Mouse (Mus musculus) cerebellum, adult 8-10 months (tissue): ENCODE measurements at regions not wholly inside any gene's neighbourhood (a gene's known extent, or its start where the extent isn't known, plus 50 kb on each side); places are given as distances from the start of the nearest gene placed in this dataset.
"Not testable (repeated sequence)": the region's sequence is repeated elsewhere in the genome, so short reads cannot be mapped to it uniquely, and the experiment has no call there.

Experiments used
- DNase-seq: peaks from one replicate; pipeline ENCODE4 v3.0.0; 2022

DNA sequence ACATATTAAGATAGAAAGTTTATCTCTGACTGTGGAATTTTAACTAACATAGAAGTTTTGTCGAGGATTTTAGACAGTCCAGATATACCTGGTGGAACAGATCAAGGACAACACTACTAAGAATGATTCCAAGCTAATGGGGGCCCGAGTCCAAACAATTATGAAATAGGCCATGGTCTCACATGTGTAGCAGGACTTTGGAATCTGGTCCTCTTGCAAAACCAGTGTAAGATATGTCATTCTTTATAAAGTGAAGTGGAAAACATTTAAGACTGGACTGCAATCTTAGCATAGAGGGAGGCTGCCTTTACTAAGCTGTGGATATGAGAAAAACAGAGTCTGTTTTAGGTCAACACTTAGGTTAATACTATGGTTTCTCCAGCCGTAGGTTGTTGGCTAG, 311.2 kb downstream of the Ets1 start:
- no peak for DNase-seq

DNA sequence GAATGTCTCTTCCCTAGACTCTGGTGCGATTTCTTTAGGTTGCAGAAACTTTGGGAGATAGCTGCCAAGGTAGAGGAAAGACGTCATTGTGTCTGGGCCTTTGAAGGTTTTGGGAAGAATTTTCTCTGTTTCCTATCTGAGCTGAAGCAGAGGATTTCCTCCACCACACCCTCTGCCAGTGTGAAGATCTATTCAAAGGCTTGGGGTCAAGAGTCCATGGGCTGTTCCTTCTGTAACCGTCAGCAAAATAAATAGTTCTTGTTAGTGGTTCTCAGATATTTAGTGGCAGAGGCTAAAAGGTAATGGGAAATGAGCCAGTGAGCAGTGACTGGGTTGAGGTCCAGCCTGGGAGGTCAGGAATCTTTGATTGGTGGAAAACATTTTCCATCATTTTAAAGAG, 313.0 kb downstream of the Ets1 start:
- no peak for DNase-seq

DNA sequence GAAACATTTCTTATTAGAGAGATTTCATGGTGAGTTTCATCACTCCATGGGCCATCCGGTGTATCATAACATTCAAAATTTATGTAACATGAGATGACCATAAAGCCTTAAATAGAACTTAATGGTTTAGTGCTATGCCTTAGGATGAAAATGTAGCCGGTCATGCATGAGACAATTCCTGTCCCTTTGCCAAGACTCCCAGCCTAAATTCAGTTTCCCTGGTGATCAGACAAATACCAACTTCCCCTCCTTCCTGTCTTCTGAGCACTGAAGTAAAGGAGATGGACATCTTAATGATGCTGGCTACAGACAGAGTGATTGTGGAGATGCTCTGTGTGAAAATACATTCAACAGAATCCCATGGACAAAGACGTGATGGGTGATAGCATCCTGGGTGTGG, 322.7 kb downstream of the Ets1 start:
- no peak for DNase-seq

DNA sequence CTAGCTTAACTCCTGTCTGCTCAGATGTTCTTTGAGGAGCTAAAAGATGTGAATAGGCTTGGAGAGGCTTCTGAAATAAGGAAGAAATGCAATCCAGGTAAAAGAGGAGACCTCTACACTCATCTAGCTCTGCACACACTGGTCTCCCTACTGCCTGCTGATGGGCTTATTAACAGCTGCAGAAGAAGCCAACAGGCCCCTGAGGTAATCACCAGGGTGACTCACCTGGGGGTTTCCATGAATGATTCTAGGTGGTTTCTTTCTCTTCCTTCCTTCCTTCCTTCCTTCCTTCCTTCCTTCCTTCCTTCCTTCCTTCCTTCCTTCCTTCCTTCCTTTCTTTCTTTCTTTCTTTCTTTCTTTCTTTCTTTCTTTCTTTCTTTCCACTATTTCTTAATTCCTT, 323.4 kb downstream of the Ets1 start:
- DNase-seq, result not testable (repeated sequence)

DNA sequence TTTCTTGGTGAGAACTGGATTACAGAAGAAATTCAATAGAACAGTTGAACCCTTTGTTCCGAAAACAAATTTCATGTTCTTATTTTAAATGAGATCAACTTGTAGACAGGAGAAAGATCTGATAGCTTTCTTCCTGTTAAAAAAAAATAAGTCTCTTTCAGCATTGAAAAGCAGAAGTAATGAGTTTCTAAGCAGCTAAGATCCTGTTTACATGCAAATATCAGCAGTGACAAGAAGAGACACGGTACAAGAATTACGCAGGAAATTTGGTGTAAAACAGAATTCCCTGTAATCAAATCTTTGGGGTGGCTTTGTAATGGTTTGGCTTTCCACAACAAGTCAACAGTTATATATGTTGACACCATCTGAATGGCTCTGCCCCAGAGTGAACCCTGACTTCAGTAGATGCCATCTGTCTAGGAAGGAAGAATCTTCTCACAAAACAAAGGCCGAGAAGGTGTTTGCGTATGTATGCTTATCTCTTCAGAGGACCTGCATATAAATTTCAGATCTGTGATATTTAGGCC, 326.7 kb downstream of the Ets1 start:
- DNase-seq, result no peak

DNA sequence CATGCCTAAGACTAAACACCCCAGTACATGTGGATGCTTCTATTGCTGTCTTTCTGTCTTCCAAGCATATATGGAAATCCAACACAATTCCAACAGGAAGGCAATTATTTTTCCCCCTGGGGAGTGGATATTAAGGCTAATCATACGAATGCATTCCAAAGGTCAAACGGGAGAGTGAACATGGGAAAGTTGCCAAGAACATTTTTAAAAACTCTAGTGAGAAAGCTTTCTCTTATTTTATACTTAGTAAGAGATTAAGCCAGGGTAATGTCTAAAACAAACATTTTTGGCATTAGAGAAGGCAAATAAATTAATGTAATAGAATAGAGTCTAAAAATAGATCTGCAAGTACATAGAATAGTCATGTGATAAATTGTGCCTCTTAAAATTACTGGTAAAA, 332.4 kb downstream of the Ets1 start:
- no peak for DNase-seq

DNA sequence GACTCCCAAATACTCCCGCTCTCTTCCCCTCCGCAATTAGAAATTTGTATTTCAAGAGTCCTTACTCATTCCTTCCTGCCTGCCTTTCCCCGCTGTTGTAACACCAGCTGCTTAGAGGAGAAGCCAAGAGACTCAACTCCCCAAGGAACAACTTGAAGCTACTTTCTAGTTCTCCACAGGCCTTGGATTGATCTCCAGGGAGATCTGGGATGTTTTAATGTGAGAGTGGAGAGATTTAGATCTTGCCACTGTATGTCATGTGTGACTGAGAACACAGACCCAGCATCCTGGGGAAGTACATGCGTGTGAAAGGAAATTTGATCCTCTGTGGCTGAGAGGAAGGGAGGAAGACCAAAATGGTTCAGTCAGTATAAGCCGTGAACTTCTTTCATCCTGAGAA, 335.4 kb downstream of the Ets1 start:
- no peak for DNase-seq

DNA sequence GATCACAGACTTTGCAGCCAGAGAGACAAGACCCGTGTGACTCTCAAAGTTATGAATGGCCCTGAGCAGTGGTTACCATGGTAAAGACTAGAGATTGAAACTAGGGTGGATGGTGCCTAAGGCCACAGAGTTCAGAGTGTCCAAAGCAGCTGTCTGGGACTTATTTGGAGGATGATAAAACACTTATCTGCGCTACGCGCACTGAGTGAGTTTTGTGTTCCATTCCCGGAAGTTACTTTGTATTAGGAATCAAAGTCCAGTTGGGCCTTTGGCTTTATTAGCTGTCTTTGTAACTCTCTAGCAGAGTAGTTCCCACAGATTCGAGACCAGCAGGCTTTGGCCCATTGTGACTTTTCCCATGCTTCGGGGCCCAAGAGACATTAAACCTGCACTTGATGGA, 335.9 kb downstream of the Ets1 start:
- no peak for DNase-seq

DNA sequence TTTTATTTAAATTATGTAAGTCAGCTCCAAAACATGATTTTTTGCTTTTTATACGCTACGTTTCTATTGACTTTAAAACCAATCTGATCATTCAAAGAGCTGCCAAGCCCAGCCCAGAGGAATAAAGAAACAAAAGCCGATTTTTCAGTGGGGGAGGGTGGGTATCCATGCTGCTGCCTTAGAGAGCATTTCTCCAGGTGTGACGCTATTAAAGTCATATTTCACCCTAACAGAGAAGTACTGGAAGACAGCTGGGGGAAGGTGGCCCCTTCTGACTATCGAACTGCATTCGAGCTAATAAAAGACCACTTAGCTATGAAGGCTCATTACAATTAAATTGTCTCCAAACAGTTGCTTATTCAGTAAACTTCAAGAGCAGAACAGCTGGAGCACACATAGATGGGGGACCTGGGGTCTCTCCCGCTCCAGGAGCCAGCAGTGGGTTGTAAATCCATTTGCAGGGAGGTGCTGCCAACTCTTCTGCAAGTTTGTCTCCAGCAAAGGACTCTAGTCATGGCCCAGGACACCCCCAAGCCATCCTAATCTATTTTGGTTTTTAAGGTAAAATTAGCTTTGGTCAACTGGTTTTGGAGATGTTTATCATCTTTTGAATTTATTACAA, 336.5 kb downstream of the Ets1 start:
- no peak for DNase-seq

DNA sequence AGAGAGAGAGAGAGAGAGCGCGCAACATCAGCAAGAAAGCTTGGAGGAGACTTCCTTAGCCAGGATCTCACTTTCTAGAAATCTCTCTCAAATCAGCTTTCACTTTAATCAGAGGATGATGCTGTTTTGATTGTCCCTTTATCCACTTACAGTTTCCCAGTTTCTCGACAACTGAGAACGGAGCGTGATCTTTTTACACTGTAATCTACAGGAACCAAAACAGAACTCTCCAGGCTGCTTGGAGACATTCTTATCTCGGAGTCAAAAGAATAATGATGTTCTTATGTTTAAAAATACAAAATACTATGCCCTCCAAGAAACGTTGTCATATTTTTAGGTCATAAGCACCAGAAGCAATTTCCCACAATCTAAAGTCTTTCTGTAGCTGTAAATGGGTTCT, 341.7 kb downstream of the Ets1 start:
- DNase-seq, result no peak

DNA sequence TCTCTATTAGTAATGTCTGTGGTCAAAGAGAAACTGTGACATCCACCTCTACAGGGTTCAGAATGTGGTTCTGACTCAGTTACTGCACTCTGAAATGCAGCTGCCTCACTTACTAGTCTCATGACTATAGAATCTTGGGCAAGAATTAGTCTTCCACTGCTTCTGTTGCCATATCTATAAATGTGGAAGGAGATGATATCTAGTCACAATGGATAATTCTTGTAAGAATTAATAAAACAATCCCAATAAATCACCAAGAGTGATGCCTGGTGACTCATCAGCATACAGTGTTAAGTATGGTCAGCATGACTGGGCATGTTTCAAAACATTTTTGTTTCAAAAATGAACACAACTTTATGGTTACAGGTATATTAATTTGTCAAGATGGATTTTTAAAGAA, 344.8 kb downstream of the Ets1 start:
- DNase-seq, result no peak

DNA sequence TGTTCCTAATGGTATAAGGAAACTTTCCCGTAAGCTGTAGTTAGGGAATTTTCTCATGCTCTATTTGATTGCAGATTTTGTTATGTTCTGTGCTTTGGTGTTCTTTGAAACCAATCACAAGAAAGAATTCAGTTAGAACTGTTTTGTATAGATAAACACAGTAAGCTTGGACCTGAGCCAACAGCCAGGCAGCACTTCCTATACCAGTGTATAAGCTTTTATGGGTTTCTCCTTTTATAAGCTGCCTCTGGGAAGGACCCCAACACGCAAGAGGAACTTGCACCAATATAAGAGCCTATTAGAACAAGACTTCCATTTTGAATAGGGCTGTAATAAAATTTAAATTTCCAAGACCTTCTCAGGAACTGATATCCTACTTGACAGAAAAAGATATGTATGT, 347.2 kb downstream of the Ets1 start:
- DNase-seq, result no peak

DNA sequence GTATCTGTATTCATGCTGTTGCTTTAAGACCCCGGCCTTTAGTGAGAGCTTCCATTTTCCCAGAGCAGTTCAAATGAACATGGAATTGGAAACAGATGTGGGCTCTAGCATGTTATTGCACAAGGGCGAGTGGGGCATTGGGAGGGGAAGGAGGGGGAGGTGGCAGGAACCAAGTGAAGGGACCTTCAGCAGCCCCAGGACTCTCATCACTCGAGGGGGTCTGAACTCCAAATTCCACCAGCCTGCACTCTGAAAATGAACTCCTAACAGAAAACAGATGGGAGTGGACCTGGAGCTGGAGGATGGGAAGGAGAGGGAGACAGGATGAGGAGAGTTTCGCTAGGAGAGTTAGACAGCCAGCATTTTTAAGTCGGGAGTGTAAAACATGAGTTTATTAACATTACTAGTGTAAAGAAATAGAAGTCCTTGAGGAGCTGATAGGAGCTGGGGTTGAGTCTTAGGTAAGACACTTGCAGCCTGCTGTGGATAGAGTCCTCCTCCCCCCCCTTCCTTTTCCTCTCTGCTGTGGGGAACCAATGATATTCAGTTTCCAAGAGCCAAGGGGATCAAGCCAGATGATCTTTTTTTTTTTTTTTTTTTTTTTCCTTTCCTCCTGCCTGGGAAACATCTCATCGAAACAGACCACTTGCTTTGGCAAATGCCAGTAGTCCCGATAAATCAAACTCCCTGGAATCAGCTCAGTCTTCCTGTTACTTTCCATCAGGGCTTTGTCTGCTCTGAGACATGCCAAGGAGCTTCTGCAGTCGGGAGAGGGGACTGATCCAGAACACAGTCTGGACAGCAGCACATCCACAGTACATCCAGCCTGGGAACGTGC, 351.0 kb downstream of the Ets1 start:
- no peak for DNase-seq

DNA sequence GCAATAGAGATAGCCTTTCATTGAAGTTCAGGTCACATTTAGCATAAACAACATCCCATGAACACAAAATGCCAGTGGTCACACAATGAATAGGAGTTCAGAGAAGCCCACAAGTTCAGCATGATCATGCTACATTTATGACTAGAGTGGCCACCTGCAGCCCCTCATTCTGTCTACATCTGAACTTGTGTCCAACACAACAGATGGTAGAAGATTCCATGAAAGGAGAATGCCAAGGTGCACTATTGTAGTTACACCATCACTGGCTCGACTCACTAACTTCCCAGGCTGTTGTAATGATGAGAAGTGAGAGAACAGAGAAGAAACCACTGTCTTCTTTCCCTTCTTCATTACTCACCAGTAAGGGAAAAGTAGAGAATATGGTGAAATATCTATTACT, 353.0 kb downstream of the Ets1 start:
- no peak for DNase-seq

DNA sequence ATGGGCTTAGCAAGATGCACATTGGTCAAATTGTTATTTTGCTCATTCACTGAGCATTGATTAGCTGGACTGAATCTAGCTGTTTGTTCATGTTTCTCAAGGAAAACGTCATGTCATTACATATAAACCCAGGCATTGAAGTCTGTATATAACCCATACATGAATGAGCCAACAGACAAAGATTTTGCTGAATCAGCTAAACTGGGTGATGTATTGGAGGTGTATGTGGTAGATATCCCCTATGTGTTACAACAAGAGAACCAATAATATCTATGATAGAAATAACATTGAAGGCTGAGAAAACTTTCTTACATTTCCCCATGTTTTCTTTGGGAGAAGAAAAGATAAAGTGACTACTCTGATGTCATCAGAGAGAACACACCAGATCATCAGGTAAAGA, 362.3 kb downstream of the Ets1 start:
- no peak for DNase-seq

DNA sequence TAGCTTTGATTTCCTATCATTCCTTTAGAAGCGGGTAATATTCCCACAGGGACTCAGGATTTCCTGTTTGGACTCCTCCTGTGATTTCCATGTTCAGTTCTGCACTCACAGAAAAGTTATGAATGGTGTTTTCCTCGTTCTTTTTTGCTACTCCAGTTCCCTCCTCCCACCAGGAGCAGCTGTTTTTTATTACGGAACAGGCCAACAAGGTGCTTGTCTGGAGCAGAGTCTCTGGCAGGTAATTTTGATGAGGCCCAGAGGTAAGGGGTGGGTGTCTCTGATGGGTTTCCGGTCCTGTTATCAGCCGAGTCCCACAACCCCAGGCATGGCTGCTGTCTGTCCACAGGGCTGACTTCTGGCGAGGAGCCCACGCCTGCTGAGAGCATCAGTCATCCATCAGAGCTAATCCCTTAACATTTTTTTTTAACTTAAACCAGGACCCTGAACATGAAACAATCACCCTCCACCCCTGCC, 364.7 kb downstream of the Ets1 start:
- DNase-seq, result no peak

DNA sequence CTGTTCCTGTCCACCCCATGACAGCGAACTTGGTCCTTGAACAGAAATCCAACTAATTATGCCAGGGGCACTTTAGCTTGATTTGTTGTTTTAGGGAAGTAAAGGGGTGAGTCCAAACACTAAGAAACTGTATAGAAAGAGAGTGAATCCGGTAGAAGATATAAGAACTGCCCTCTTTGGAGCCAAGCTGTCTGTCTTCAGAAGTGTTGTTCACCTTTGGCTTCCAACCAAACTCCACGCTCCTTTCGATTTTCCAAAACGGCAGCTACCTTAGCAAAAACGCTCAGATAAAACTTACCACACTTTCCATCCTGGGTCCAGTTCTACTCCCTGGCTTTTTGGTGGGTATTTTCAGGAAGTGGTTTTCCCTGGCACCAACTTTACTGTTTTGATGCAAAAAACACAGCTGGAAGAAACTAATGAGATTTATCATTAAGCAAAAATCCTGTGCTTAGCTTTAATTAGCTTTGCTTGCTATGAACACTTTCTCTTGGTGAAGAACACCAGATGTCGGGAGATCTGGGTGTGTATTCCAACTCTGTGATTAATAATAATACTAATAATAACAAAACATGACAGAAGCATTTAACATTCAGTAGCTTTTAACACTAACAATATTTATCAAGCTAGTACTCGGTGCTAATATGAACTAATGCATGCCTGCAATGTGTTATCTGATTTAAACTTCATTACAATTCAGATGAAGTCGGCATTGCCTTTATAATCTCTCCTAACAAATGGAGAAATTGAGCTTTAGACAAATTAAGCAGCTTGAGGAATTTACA, 365.3 kb downstream of the Ets1 start:
- no peak for DNase-seq

DNA sequence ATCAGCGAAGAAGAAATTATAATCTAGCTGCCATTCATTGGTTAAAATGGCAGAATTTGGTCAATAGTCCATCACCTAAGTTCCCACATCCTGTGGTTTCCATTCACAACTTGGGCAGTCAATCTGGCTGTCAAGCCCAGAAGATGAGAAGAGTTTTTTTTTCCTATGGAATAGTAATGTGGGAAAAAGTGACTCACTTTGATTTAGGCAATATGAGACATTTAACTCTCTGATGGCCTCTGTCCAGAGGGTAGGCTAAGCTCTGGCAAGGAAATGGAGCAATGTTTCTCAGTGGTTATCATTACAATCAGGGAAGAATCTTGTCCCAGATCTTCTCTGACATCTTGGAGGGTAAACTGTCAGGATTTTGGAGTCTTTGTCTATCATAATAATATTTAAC, 367.9 kb downstream of the Ets1 start:
- DNase-seq, result no peak

DNA sequence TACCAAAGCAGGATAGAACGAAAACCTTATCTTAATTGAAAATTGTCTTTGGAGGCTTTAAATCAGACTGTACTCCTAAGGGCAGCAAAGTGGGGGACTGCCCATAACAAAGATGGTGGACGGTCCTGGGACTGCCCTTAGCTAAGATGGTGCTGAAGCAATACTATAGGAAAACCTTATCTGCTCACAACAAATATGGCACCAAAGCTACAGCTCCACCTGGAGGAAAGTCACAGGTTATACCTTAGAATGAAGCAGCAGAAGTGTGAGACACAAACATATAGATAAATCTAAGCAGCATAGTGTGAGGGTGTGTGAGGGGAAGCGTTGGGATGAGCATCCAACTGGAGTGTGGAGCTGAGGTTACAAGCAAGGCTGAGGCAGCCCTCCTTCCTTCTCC, 368.5 kb downstream of the Ets1 start:
- no peak for DNase-seq

DNA sequence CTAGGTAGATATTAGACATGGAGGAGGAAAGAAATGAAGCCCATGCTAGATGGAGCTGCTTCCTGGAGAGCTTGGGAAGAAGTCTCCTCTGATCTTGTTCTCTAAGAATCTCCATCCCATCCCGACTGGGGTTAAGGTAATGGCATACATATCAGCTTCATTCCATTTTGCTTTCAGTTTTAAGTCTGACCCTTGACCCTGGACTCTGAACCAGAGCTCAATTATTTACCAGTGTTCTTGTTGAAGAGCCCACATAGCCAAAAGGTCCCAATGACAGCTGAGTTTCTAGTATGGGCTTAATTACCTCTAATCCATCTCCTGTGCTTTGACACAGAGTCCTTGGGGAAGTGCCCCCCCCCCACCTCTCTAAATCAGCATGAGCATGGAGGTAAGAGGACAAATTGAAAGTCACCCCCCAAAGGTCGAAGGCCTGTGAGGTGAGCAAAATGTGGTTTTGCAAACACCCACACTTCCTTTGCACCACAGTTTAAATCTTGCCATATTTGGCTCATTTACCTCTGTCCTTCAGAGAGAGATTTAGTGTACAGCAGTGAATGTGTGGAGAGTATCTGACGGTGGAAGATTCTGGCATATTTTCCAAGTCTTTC, 371.5 kb downstream of the Ets1 start:
- DNase-seq, result no peak

DNA sequence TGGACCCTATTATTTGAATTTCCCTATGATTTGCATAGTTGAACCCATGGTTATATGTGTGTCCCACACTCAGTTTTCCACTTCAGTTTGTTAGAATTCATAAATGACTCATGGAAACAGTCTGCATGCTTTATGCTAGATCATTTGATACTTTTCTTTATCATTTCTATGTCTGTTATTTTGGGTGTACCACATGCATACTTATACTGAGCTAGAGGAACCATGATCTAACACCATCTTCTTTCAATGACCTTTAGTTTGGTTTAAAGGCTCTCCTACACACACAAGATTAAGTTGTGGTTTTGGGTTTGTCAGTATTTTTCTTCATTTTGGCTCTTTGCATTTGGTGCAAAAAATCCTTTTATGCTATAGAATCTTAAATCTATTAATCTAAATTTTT, 375.2 kb downstream of the Ets1 start:
- no peak for DNase-seq

DNA sequence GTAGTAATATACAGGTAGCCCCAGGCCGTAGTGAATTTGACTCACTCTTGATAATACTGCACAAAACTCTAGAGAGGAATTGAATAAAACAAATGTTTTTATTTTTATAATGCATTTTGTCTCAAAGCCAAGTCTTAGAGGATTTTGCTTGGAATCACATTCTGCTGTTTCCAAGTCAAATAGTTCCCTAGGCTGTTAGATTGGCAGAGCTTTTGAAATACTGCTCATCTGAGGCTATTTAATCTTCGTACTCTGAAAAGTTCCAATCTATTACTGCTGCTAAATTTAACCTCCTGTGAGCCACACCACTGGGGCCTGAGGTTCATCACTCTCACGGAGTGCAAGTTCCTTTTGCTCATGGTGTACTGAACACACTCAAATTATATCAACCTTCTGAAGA, 399.4 kb downstream of the Ets1 start:
- DNase-seq, result no peak

DNA sequence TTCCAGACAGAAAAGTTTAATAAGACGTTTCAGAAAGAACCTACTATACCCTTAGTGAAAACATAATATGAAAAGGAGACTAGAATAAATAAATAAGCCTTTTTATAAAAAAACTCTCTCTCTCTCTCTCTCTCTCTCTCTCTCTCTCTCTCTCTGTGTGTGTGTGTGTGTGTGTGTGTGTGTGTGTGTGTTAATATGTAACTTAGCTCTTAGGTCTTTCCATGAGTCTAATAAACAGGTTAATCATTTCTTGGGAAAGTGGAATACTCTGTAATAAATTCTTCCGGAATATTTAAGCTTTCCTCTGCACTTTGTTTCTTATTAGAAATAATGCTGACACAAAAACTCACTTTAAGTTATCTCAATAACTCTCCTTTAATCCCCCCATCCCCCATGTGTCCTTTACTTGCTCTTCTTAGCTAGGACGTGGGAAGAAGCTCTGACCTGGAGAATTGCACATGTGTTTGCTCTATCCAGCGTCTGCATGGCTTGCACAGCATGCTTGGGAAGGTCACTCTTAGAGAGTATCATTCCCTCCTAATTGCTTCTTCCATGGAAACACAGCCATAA, 403.3 kb downstream of the Ets1 start:
- no peak for DNase-seq
